Mouse (Mus musculus) hindbrain, postnatal 0 days (tissue): ENCODE measurements around the gene Cox7a2l. TPM values are rescaled to one million over a fixed set of nuclear protein-coding genes. Genes with fewer than 3 reads are reported as not detected.
A peak's percentile ranks its signal among the peaks of the same experiment; 100 is the strongest.

Experiments used
- ATAC-seq: fragments of 200-750 bp; cut with Nextera tagmentation; 2 replicates; pipeline ENCODE4 v1.8.0; 2017; ENCODE audit warnings: mild to moderate bottlenecking, moderate TSS enrichment, moderate library complexity
- DNase-seq: peaks from one replicate; pipeline ENCODE4 v3.0.0-alpha.2; 2015; ENCODE audit warnings: low spot score
- H3K27ac ChIP-seq: fragments of 300-500 bp; sonication (generic); 2 replicates; pipeline ENCODE4 v1.5.1; 2014; ENCODE audit warnings: mild to moderate bottlenecking
- H3K27me3 ChIP-seq: fragments of 300-500 bp; sonication (generic); 2 replicates; pipeline ENCODE4 v1.6.1; 2014; ENCODE audit warnings: low read length, mixed read lengths; ENCODE audit not compliant: insufficient read depth
- H3K36me3 ChIP-seq: fragments of 300-500 bp; sonication (generic); 2 replicates; pipeline ENCODE4 v1.6.1; 2014; ENCODE audit warnings: low read length, mixed read lengths; ENCODE audit not compliant: insufficient read depth
- H3K4me1 ChIP-seq: fragments of 300-500 bp; sonication (generic); 2 replicates; pipeline ENCODE4 v1.6.1; 2014; ENCODE audit warnings: antibody characterized with exemption, low read length, mixed read lengths; ENCODE audit not compliant: insufficient read depth
- H3K4me2 ChIP-seq: fragments of 300-500 bp; sonication (generic); 2 replicates; pipeline ENCODE4 v1.6.1; 2014; ENCODE audit warnings: low read depth, mild to moderate bottlenecking, low read length, moderate library complexity, mixed read lengths
- H3K4me3 ChIP-seq: fragments of 300-500 bp; sonication (generic); 2 replicates; pipeline ENCODE4 v1.5.1; 2014; ENCODE audit warnings: low read length
- H3K9ac ChIP-seq: fragments of 300-500 bp; sonication (generic); replicated peaks from 2 replicates; pipeline ENCODE4 v1.6.1; 2014; ENCODE audit warnings: mild to moderate bottlenecking, low read length, moderate library complexity, mixed read lengths
- H3K9me3 ChIP-seq: fragments of 300-500 bp; sonication (generic); 2 replicates; pipeline ENCODE4 v1.6.1; 2016; ENCODE audit warnings: low read length, mixed read lengths
- CTCF ChIP-seq: IDR thresholded peaks from 2 replicates; pipeline ENCODE4 v1.5.1; 2016; ENCODE audit warnings: antibody characterized with exemption, control low read depth, low read depth
- whole genome bisulfite sequencing: fragments of 180-500 bp; shearing (Covaris S2); extraction: QIAGEN DNeasy Blood & Tissue Kit; methylation state at CpG from one replicate; pipeline ENCODE4 v1.1.7; 2014; 5-methylcytosine and 5-hydroxymethylcytosine counted together
- polyA plus RNA-seq: library from polyadenylated mRNA; unstranded; fragments of >200 nt; fragmentation: Nextera tagmentation; extraction: Ambion mirVana; gene quantifications from 2 replicates; pipeline ENCODE4 v1.2.1, GENCODE M21; 2015
- total RNA-seq: library from RNA; depleted of rRNA; stranded (reverse); fragments of >200 nt; gene quantifications from 2 replicates; pipeline ENCODE4 v1.2.3, GENCODE M21; 2014

Gene Cox7a2l
- total and polyA plus RNA-seq, 2 experiments from 2014 or later: 235 to 356 TPM

GRCm38 (mm10) chr17:83526624-83527532, 9.7 kb upstream of the Cox7a2l start:
- H3K9ac ChIP-seq: no peak overlapping the region
- no peaks in the 10 kb centered on the region for H3K27me3 ChIP-seq
- WGBS: 27% methylated on average over 13 of the region's 13 CpGs
- ATAC-seq: peak; percentile 84
- H3K4me3 ChIP-seq: no peak overlapping the region
- H3K4me1 ChIP-seq: peaks cover 15% of the 10 kb centered on the region
- no peaks in the 10 kb centered on the region for H3K36me3 ChIP-seq
- H3K9me3 ChIP-seq: no peaks in the 10 kb centered on the region
- H3K4me2 ChIP-seq: 0 out of 2 replicates have a peak overlapping the region, but pooled peaks have one; percentile 3
- TF ChIP-seq CTCF: no peak
- peak; percentile 64 for DNase-seq
- peak overlapping the region; percentile 5; the same call in 1 of the 2 replicates for H3K27ac ChIP-seq

- WGBS: 14% methylated on average over 5 of the region's 5 CpGs
- no peaks in the 10 kb centered on the region for H3K27me3 ChIP-seq
- ATAC-seq: no peak
- no peak for TF ChIP-seq CTCF
- H3K9me3 ChIP-seq: no peaks in the 10 kb centered on the region
- DNase-seq: no peak
- no peak overlapping the region for H3K9ac ChIP-seq
- H3K27ac ChIP-seq: peak overlapping the region; percentile 45; the same call in 1 of the 2 replicates
- H3K4me1 ChIP-seq: peaks cover 15% of the 10 kb centered on the region
- no peak overlapping the region for H3K4me2 ChIP-seq
- H3K4me3 ChIP-seq: no peak overlapping the region
- no peaks in the 10 kb centered on the region for H3K36me3 ChIP-seq
Observed at GRCm38 (mm10) chr17:83526091-83526561, 9.0 kb upstream of the Cox7a2l start.

DNA sequence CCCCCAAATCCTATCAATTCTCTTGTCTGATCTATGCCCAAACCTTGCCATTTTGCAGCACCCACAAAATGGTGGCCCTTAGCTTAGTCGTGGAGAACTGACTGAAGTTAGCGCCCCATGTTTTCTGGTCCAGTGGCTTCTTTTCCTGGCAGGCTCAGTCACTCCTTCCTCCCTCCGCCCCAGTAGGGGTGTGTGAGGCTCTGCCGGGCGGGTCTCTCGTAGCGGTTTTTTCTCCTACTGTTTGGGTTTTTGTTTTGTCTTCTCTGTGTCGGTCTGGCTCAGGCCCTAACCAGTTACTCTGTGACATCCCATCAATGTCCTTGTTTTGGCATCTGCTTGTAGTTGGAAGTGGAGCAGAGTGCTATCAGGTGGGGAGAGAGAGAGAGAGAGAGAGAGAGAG, 8.5 kb upstream of the Cox7a2l start:
- Histone ChIP-seq H3K4me3 (no peak overlapping the region), H3K36me3 (no peaks in the 10 kb centered on the region), H3K27ac (peak overlapping the region; percentile 45; the same call in 1 of the 2 replicates), H3K4me2 (0 out of 2 replicates have a peak overlapping the region, but pooled peaks have one; percentile 10), H3K4me1 (peaks cover 15% of the 10 kb centered on the region), H3K9me3 (no peaks in the 10 kb centered on the region), H3K9ac (no peak overlapping the region), H3K27me3 (no peaks in the 10 kb centered on the region)
- ATAC-seq (no peak), DNase-seq (no peak)
- no peak for TF ChIP-seq CTCF
- 8% methylated on average over 8 of the region's 8 CpGs for WGBS

GRCm38 (mm10) chr17:83524753-83525152, 7.6 kb upstream of the Cox7a2l start:
- no peak overlapping the region for H3K27ac ChIP-seq
- H3K4me2 ChIP-seq: no peak overlapping the region
- ATAC-seq (no peak), DNase-seq (no peak)
- no peaks in the 10 kb centered on the region for H3K9me3 ChIP-seq
- WGBS: 60% methylated on average over 7 of the region's 7 CpGs
- H3K9ac ChIP-seq: no peak overlapping the region
- H3K4me1 ChIP-seq: peaks cover 15% of the 10 kb centered on the region
- H3K36me3 ChIP-seq: no peaks in the 10 kb centered on the region
- TF ChIP-seq CTCF: no peak
- H3K27me3 ChIP-seq: no peaks in the 10 kb centered on the region
- H3K4me3 ChIP-seq: no peak overlapping the region

DNA sequence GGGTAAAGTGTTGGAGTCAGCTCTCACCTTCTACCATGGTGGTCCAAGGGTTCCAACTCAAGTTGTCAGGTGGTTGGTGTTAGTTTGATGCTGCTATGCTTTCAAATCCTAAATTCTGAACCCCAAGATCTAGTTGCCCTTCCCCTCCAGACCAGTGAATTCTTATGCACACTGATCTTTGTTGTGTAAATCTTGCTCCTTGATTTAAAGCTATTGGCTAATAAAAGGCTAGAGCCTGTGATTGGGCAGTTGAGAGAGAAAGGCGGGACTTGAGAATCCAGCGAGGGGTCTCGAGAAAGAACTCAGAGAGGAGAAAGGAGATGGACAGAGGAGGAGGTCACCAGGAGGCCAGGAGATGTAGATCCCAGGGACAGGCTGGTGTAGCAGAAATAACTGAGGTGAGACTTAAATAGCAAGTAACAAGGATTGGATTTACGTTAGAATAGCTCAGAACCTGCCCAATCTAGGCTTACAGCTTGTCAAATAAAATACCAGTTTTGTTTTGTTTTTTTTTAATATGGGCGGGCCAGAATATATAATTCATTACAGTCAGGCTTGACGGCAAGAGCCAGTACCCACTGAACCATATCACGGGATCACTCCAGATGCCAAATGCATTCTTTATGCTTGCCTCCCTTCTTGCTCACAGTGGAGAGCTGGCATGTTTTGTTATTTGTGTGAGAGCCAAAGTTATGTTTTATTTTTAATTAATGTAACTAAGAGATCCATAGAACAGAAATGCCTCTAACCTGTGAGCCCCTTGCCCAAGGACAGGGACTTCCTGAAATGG, 5.7 kb upstream of the Cox7a2l start:
- H3K4me2 ChIP-seq: no peak overlapping the region
- H3K4me3 ChIP-seq: no peak overlapping the region
- no peaks in the 10 kb centered on the region for H3K27me3 ChIP-seq
- H3K4me1 ChIP-seq: peaks cover 13% of the 10 kb centered on the region
- H3K27ac ChIP-seq: no peak overlapping the region
- H3K36me3 ChIP-seq: no peaks in the 10 kb centered on the region
- 49% methylated on average over 7 of the region's 7 CpGs for WGBS
- no peak overlapping the region for H3K9ac ChIP-seq
- no peak for DNase-seq
- H3K9me3 ChIP-seq: no peaks in the 10 kb centered on the region
- no peak for ATAC-seq
- TF ChIP-seq CTCF: no peak

DNA sequence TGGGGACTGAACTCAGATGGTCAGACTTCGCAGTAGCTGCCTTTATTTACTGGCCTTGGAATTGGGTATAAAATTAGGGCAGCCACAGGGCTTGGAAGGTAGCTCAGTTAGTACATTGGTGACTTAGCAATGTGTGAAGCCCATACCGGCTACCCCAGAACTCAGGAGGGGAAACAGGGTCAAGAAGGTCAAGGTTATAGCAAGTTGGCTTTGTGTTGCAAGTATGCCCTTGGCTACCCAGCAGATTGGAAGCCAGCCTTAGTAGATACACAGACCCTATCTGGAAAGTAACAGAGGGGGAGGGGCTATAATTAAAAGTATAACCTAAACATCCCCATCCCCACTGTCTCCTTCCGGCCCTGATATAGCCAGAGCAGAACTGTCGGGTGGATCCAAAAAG, 4.8 kb upstream of the Cox7a2l start:
- TF ChIP-seq CTCF: no peak
- Histone ChIP-seq H3K27me3 (no peaks in the 10 kb centered on the region), H3K9ac (no peak overlapping the region), H3K9me3 (no peaks in the 10 kb centered on the region), H3K4me3 (no peak overlapping the region), H3K36me3 (no peaks in the 10 kb centered on the region), H3K4me1 (peaks cover 12% of the 10 kb centered on the region; the same call in 1 of the 2 replicates), H3K4me2 (no peak overlapping the region), H3K27ac (no peak overlapping the region)
- WGBS: 91% methylated on average over 4 of the region's 4 CpGs
- ATAC-seq (no peak), DNase-seq (no peak)
